Mouse (Mus musculus) cerebellum, adult 2 months (tissue): ENCODE measurements around the gene Ndufb10. TPM values are rescaled to one million over a fixed set of nuclear protein-coding genes. Genes with fewer than 3 reads are reported as not detected.
A peak's percentile ranks its signal among the peaks of the same experiment; 100 is the strongest.

Experiments
- DNase-seq, 2 experiments: peaks; one replicate each; pipeline ENCODE4 v3.0.0; 2021
- H3K27ac ChIP-seq: fragments of 200-500 bp; 2 replicates; pipeline ENCODE4 v1.5.1; 2012; ENCODE audit warnings: low read length, control low read depth, inconsistent platforms; ENCODE audit not compliant: insufficient read depth
- H3K27me3 ChIP-seq: fragments of 200-500 bp; 2 replicates; pipeline ENCODE4 v1.6.1; 2012; ENCODE audit warnings: inconsistent platforms, mild to moderate bottlenecking, low read length, moderate library complexity; ENCODE audit not compliant: control insufficient read depth, insufficient read depth
- H3K4me1 ChIP-seq: fragments of 200-500 bp; 2 replicates; pipeline ENCODE4 v1.6.1; 2011; ENCODE audit warnings: low read length; ENCODE audit not compliant: control insufficient read depth, insufficient read depth
- H3K4me3 ChIP-seq: fragments of 200-500 bp; replicated peaks from 2 replicates; pipeline ENCODE3; 2011; ENCODE audit warnings: mild to moderate bottlenecking, low read depth, low read length, control low read depth; ENCODE audit not compliant: insufficient read depth
- CTCF ChIP-seq: fragments of 200-500 bp; IDR thresholded peaks from 2 replicates; pipeline ENCODE4 v1.5.1; 2011; ENCODE audit warnings: low read depth, mild to moderate bottlenecking, control low read depth, low read length, moderate library complexity, borderline replicate concordance; ENCODE audit not compliant: insufficient read depth
- POLR2A ChIP-seq: fragments of 200-500 bp; IDR thresholded peaks from 2 replicates; pipeline ENCODE4 v1.6.1; 2011; ENCODE audit warnings: low read length, control low read depth, borderline replicate concordance; ENCODE audit not compliant: insufficient read depth
- WGBS: fragments of 180-500 bp; shearing (Covaris S2); methylation state at CpG from one replicate; pipeline ENCODE4 v1.1.7; 2018; 5-methylcytosine and 5-hydroxymethylcytosine counted together
- polyA plus RNA-seq: library from polyadenylated mRNA; depleted of rRNA; stranded (reverse); fragments of >200 nt; gene quantifications from 2 replicates; pipeline ENCODE4 v1.2.3, GENCODE M21; 2012

Ndufb10 gene
- polyA plus RNA-seq, 1 experiment: 613 TPM

DNA sequence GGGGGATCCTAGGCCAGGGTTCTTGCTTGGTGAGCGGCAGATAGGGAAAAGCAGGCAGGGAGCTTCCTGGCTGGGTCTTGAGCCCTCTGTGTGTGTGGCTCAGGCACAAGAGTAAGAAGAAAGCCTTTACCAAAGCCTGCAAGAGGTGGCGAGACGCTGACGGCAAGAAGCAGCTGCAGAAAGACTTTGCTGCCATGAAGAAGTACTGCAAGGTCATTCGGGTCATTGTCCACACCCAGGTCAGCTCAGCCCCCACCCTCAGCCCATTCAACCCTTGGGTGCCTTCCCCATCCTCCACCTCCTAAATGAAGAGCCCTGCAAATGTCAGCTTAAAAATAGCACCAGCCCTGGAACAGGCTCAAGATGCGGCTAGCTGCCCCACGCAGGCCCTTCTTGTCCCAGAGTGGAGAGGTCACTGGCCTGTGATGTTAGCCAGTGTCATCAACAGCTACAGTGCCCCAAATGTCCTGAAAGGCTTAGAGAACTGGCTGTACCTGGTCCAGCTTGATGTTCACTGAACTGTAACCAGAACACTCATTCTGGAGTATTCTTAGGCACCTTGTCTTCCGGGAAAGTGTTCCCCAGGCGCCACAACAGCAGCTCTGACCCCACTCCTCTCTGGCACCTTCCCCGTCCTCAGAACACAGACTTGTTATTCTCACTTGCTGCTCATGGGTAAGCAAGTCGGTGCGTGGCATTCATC, 8.1 kb upstream of the Ndufb10 start:
- no peak for DNase-seq
- Histone ChIP-seq H3K4me1 (no peaks in the 10 kb centered on the region), H3K27ac (no peak overlapping the region), H3K27me3 (no peaks in the 10 kb centered on the region), H3K4me3 (no peak overlapping the region)
- 76% methylated on average over 12 of the region's 12 CpGs for WGBS
- TF ChIP-seq POLR2A (no peak), CTCF (no peak)

- WGBS: 79% methylated on average over 14 of the region's 14 CpGs
- no peak for TF ChIP-seq CTCF
- TF ChIP-seq POLR2A: no peak
- no peaks in the 10 kb centered on the region for H3K4me1 ChIP-seq
These were observed 6.5 kb upstream of the Ndufb10 start for GRCm38 (mm10) chr17:24730787-24731186.

GRCm38 (mm10) chr17:24729067-24729466, 4.8 kb upstream of the Ndufb10 start:
- Histone ChIP-seq H3K27ac (no peak overlapping the region), H3K4me3 (no peak overlapping the region), H3K4me1 (no peaks in the 10 kb centered on the region), H3K27me3 (no peaks in the 10 kb centered on the region)
- DNase-seq: no peak
- TF ChIP-seq CTCF: no peak
- no peak for TF ChIP-seq POLR2A
- 54% methylated on average over 6 of the region's 6 CpGs for WGBS

More at GRCm38 (mm10) chr17:24730787-24731186, 6.5 kb upstream of the Ndufb10 start:
- H3K27me3 ChIP-seq: no peaks in the 10 kb centered on the region
- H3K27ac ChIP-seq: no peak overlapping the region
- no peak overlapping the region for H3K4me3 ChIP-seq
- no peak for DNase-seq

- TF ChIP-seq POLR2A (no peak), CTCF (no peak)
- no peaks in the 10 kb centered on the region for H3K27me3 ChIP-seq
- no peak for DNase-seq
- H3K4me1 ChIP-seq: no peaks in the 10 kb centered on the region
- WGBS: 72% methylated on average over 17 of the region's 17 CpGs
- no peak overlapping the region for H3K4me3 ChIP-seq
- H3K27ac ChIP-seq: no peak overlapping the region
These were observed 3.9 kb upstream of the Ndufb10 start for GRCm38 (mm10) chr17:24728184-24728583.

DNA sequence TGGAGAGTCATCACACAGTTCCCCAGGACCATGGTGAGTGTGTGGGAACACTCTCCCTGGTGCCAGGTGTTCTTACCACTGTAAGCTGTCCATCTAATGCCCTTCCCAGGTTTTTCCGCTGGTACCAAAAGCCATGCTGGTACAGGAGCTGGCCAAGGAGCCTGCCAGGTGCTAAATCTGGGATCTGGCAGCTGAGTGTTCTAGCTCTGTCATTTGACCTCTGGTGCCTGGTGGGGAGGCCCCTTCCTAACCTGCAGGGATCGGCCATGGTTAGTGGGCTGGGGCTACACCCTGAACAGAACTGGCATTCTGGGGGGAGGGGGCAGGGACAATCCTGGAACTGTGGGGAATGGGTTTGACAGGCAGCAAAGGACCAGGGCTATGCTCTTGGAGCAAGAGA, 3.3 kb upstream of the Ndufb10 start, which contains the start of gene Rpl3l:
Rpl3l (plus strand) TSS at position 203 of the 400 bp plus-strand sequence.
- H3K27me3 ChIP-seq: no peaks in the 10 kb centered on the region
- peaks cover 1% of the 10 kb centered on the region; the same call in 1 of the 2 replicates for H3K4me1 ChIP-seq
- 62% methylated on average over 2 of the region's 2 CpGs for WGBS
- H3K27ac ChIP-seq: no peak within 1 kb of the TSS
- no peak for DNase-seq
- no peak within 1 kb of the TSS for H3K4me3 ChIP-seq
- TF ChIP-seq CTCF (no peak), POLR2A (no peak)

GRCm38 (mm10) chr17:24725637-24726390, 1.5 kb upstream of the Ndufb10 start:
- DNase-seq: no peak
- WGBS: 63% methylated on average over 3 of the region's 3 CpGs
- TF ChIP-seq POLR2A (no peak), CTCF (no peak)

DNA sequence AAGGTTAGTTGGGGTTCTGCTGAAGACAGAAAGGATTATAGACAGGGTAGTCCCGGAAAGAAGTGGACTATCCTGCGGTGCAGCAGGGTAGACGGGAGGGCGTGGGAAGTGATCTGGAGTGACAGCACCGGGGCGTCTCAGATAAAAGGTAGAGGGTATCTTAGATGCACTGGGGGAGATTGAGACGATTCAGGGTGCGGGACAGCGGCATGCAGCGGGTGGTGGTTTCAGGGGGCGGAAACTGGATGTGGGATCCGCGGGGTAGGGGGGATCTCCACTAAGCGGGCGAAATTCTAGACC, 447 bp downstream of the Ndufb10 start:
- Histone ChIP-seq H3K4me3 (peak overlapping the region; percentile 91), H3K4me1 (peaks cover 4% of the 10 kb centered on the region), H3K27ac (peak overlapping the region; percentile 78), H3K27me3 (no peaks in the 10 kb centered on the region)
- DNase-seq: no peak
- TF ChIP-seq CTCF (no peak), POLR2A (no peak)
- under 1% methylated on average over 15 of the region's 15 CpGs for WGBS

More at GRCm38 (mm10) chr17:24725637-24726390, 1.5 kb upstream of the Ndufb10 start:
- no peaks in the 10 kb centered on the region for H3K27me3 ChIP-seq
- H3K27ac ChIP-seq: no peak overlapping the region
- no peak overlapping the region for H3K4me3 ChIP-seq
- peaks cover 4% of the 10 kb centered on the region for H3K4me1 ChIP-seq
